Mouse (Mus musculus): ENCODE results near the gene Iffo1. TPM values are rescaled to one million over a fixed set of nuclear protein-coding genes. Genes with fewer than 3 reads are reported as not detected.

Iffo1 gene
- polyA plus RNA-seq, 1 experiment = 62.9 TPM

DNA sequence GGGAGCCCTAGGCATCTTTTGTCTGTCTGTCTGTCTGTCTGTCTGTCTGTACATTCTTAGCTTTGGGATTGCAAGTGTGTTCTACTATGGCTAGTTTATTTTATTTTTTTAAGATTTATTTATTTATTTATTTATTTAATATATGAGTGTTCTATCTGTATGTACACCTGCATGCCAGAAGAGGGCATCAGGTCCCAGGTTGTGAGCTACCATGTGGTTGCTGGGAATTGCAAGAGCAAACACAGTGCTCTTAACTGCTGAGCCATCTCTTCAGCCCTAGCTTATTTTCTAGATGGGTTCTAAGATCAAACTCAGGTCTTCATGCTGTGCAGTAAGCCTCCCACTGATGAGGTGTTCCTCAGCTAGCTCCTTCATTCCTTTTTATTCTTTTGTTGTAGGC lies 9.5 kb downstream of the Iffo1 start:
- Histone ChIP-seq H3K27me3 (ENCODE audit: control insufficient read depth, insufficient read depth, low read length) (no peaks in the 10 kb centered on the region), H3K4me3 (ENCODE audit: control insufficient read depth, low read depth, low read length) (no peak overlapping the region), H3K4me1 (ENCODE audit: control insufficient read depth, insufficient read depth, low read length) (peaks cover 2% of the 10 kb centered on the region), H3K27ac (ENCODE audit: control insufficient read depth, insufficient read depth, low read depth, low read length) (no peak overlapping the region), H3K36me3 (ENCODE audit: control insufficient read depth, insufficient read depth, low read length) (peaks cover 2% of the 10 kb centered on the region)
- no peak for TF ChIP-seq CTCF (IDR thresholded peaks at IDR 0.05; ENCODE audit: control insufficient read depth, insufficient read depth, insufficient replicate concordance, low read depth, low read length)
- no peak for TF ChIP-seq POLR2A (IDR thresholded peaks at IDR 0.05; ENCODE audit: control insufficient read depth, low read depth, low read length)

DNA sequence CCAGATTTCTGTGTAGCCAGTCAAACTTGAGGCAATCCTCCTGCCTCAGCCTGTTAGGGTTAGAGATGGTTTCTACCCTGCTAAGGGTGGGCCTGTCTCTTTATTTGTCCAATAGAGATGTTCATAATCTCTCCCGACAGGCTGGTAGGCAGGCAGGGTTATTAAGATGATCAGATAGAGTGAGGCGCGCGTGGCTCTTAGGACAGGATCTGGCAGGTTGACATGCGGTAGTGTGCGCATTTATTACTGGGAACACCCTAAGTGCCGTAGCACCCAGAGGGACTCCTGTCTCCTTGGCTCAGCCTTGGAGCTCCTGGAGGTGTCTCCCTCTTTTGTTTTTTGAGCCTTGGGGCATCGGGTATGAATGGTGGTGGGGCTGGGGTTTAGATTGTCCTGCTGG lies 10.2 kb downstream of the Iffo1 start:
- no peaks in the 10 kb centered on the region for H3K27me3 ChIP-seq (ENCODE audit: control insufficient read depth, insufficient read depth, low read length)
- H3K36me3 ChIP-seq (ENCODE audit: control insufficient read depth, insufficient read depth, low read length) = peaks cover 3% of the 10 kb centered on the region
- no peak overlapping the region for H3K4me3 ChIP-seq (ENCODE audit: control insufficient read depth, low read depth, low read length)
- TF ChIP-seq POLR2A (IDR thresholded peaks at IDR 0.05; ENCODE audit: control insufficient read depth, low read depth, low read length) (no peak), CTCF (IDR thresholded peaks at IDR 0.05; ENCODE audit: control insufficient read depth, insufficient read depth, insufficient replicate concordance, low read depth, low read length) (no peak)
- no peak overlapping the region for H3K27ac ChIP-seq (ENCODE audit: control insufficient read depth, insufficient read depth, low read depth, low read length)
- no peaks in the 10 kb centered on the region for H3K4me1 ChIP-seq (ENCODE audit: control insufficient read depth, insufficient read depth, low read length)

DNA sequence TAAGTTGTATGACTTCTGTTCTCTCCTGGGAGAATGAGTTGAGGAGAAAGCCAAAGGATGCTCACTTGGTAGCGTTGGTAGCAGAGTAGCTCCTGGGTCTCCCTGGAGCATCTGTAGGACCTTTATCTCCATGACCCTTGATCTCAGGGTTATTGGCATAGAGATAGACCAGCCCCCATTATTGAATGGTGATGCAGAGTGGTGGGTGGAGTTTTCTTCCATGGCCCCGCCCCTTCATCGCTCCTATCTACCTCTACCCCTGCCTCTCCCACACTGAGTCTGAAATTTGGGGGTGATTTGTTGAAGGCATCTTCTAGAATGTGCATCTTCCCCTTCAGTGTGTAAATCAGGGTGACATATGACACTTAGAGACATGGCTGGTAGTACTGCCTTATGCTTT lies 11.4 kb downstream of the Iffo1 start:
- TF ChIP-seq CTCF (IDR thresholded peaks at IDR 0.05; ENCODE audit: control insufficient read depth, insufficient read depth, insufficient replicate concordance, low read depth, low read length) (no peak), POLR2A (IDR thresholded peaks at IDR 0.05; ENCODE audit: control insufficient read depth, low read depth, low read length) (no peak)

DNA sequence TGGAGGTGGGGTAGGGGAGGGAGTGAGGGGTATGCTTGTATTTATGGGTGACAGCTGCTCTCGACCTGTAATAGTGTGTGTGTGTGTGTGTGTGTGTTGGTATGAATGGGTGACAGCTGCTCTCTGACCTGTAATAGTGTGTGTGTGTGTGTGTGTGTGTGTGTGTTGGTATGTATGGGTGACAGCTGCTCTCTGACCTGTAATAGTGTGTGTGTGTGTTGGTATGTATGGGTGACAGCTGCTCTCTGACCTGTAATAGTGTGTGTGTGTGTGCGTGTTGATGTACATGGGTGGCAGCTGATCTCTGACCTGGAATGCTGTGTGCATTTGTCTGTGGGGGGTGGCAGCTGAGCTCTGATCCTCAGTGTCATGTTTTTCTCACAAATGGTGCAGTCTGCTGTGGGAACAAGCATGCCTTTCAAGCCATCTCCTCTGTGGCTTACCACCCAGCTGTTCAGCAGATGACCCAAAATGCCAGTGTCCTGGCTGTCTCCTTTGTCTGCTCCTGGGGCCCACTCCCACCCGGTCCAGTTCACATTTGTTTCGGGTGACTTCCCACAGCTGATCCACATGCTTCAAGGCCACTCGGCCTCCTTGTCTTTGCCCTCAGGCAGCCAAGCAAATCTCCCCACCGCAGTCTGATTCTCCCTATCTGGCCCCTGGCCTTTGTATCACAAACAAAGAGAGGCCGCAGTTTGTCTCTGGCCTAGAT lies 12.0 kb downstream of the Iffo1 start:
- H3K36me3 ChIP-seq (ENCODE audit: control insufficient read depth, insufficient read depth, low read length) = peaks cover 3% of the 10 kb centered on the region
- no peak overlapping the region for H3K4me3 ChIP-seq (ENCODE audit: control insufficient read depth, low read depth, low read length)
- no peak for TF ChIP-seq CTCF (IDR thresholded peaks at IDR 0.05; ENCODE audit: control insufficient read depth, insufficient read depth, insufficient replicate concordance, low read depth, low read length)
- TF ChIP-seq POLR2A (IDR thresholded peaks at IDR 0.05; ENCODE audit: control insufficient read depth, low read depth, low read length) = no peak
- no peaks in the 10 kb centered on the region for H3K4me1 ChIP-seq (ENCODE audit: control insufficient read depth, insufficient read depth, low read length)
- H3K27ac ChIP-seq (ENCODE audit: control insufficient read depth, insufficient read depth, low read depth, low read length) = no peak overlapping the region
- H3K27me3 ChIP-seq (ENCODE audit: control insufficient read depth, insufficient read depth, low read length) = no peaks in the 10 kb centered on the region

More for the DNA sequence above, 11.4 kb downstream of the Iffo1 start:
- Histone ChIP-seq H3K4me3 (ENCODE audit: control insufficient read depth, low read depth, low read length) (no peak overlapping the region), H3K36me3 (ENCODE audit: control insufficient read depth, insufficient read depth, low read length) (peaks cover 2% of the 10 kb centered on the region), H3K27ac (ENCODE audit: control insufficient read depth, insufficient read depth, low read depth, low read length) (no peak overlapping the region), H3K4me1 (ENCODE audit: control insufficient read depth, insufficient read depth, low read length) (no peaks in the 10 kb centered on the region), H3K27me3 (ENCODE audit: control insufficient read depth, insufficient read depth, low read length) (no peaks in the 10 kb centered on the region)

DNA sequence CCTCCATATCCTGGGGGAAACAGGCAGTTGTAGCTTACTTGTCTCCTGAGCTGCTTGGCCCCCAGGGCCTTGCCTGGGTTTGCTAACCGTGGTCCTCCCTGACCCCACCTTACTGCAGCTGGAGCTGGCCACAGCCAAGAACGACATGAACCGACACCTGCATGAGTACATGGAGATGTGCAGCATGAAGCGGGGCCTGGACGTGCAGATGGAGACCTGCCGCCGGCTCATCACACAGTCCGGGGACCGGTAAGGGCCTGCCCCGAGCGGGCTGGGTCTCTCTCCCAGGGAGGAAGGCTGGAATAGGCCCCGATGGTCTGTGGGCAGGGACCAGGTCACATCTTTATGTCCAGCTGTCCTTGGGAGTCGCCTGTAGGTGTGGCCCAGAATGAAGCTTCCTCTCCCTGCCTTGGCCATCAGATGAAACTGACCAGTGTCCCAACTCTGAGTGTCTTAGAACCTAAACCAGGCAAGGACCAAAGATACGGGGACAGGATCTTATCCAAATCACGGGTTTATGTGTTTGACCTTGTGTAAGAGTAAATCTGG lies 14.0 kb downstream of the Iffo1 start:
- Histone ChIP-seq H3K36me3 (ENCODE audit: control insufficient read depth, insufficient read depth, low read length) (peaks cover 3% of the 10 kb centered on the region), H3K4me3 (ENCODE audit: control insufficient read depth, low read depth, low read length) (no peak overlapping the region)

DNA sequence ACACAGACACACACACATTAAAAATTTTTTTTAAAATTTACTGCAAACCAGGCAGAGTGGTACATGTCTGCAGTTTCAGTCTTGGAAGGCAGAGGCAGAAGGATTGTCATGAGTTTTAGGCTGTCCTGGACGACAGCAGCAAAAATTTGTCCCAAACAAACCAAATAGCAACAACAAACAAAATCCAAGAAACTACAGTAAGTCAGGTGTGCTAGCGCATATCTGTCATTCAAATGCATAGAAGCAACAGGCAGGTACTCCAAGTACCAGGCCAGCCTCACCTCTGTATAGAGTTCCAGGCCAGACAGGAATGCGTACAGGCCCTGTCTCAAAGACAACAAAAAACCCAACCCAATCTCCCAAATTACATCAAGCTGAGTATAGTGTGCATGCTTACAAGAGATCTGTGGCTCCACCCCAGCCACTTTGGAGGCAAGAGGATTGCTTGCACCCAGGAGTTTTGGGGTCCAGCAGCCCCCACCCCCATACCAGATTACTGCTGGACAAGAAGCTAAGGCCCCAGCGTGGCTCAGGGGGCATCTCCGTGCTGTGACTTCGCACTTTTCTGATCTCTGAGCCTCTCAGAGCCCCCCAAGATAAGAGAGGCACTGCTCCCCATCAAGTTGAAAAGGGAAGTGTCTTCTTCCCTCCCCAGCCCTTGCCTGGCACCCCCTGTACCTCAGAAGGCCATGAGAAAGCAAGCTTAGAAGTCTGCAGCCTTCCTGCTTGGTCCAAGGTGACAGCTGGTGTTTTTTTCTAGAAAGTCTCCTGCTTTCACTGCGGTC lies 14.9 kb downstream of the Iffo1 start:
- no peak overlapping the region for H3K4me3 ChIP-seq (ENCODE audit: control insufficient read depth, low read depth, low read length)
- H3K36me3 ChIP-seq (ENCODE audit: control insufficient read depth, insufficient read depth, low read length) = peaks cover 3% of the 10 kb centered on the region
- H3K27ac ChIP-seq (ENCODE audit: control insufficient read depth, insufficient read depth, low read depth, low read length) = peak overlapping the region; percentile 33; the same call in 1 of the 2 replicates
- TF ChIP-seq CTCF (IDR thresholded peaks at IDR 0.05; ENCODE audit: control insufficient read depth, insufficient read depth, insufficient replicate concordance, low read depth, low read length) (no peak), POLR2A (IDR thresholded peaks at IDR 0.05; ENCODE audit: control insufficient read depth, low read depth, low read length) (no peak)
- no peaks in the 10 kb centered on the region for H3K27me3 ChIP-seq (ENCODE audit: control insufficient read depth, insufficient read depth, low read length)
- peaks cover 11% of the 10 kb centered on the region for H3K4me1 ChIP-seq (ENCODE audit: control insufficient read depth, insufficient read depth, low read length)

More for the DNA sequence above, 14.0 kb downstream of the Iffo1 start:
- Histone ChIP-seq H3K27me3 (ENCODE audit: control insufficient read depth, insufficient read depth, low read length) (no peaks in the 10 kb centered on the region), H3K4me1 (ENCODE audit: control insufficient read depth, insufficient read depth, low read length) (peaks cover 4% of the 10 kb centered on the region), H3K27ac (ENCODE audit: control insufficient read depth, insufficient read depth, low read depth, low read length) (no peak overlapping the region; the same call in 1 of the 2 replicates)
- no peak for TF ChIP-seq CTCF (IDR thresholded peaks at IDR 0.05; ENCODE audit: control insufficient read depth, insufficient read depth, insufficient replicate concordance, low read depth, low read length)
- no peak for TF ChIP-seq POLR2A (IDR thresholded peaks at IDR 0.05; ENCODE audit: control insufficient read depth, low read depth, low read length)

DNA sequence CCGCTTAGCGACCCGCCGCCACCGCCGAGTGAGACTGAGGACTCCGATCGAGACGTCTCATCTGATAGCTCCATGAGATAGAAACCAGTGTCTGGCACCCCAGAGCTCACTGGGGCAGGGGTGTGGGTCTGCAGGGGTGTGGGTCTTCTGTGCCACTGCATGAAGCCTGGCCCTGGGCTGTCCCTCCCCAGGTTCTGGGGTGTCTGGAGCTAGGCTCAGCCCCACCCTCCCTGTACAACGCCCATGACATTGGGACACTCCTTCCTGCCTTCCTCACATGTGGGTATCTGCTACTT lies 15.5 kb downstream of the Iffo1 start:
- Histone ChIP-seq H3K4me3 (ENCODE audit: control insufficient read depth, low read depth, low read length) (no peak overlapping the region), H3K27ac (ENCODE audit: control insufficient read depth, insufficient read depth, low read depth, low read length) (no peak overlapping the region; the same call in 1 of the 2 replicates), H3K27me3 (ENCODE audit: control insufficient read depth, insufficient read depth, low read length) (no peaks in the 10 kb centered on the region), H3K4me1 (ENCODE audit: control insufficient read depth, insufficient read depth, low read length) (peaks cover 15% of the 10 kb centered on the region), H3K36me3 (ENCODE audit: control insufficient read depth, insufficient read depth, low read length) (peaks cover 3% of the 10 kb centered on the region)
- TF ChIP-seq POLR2A (IDR thresholded peaks at IDR 0.05; ENCODE audit: control insufficient read depth, low read depth, low read length) = no peak

All from testis, adult 2 months (tissue).